Mouse (Mus musculus) heart, embryonic 10.5 days (tissue): Measurements from ENCODE around the gene Smim20. TPM values are rescaled to one million over a fixed set of nuclear protein-coding genes. Genes with fewer than 3 reads are reported as not detected.

Experiments
- DNase-seq: peaks from one replicate; pipeline ENCODE4 v3.0.0-alpha.2; 2017; ENCODE audit warnings: low spot score
- H3K27ac ChIP-seq: fragments of 300-500 bp; sonication (generic); 2 replicates; pipeline ENCODE4 v1.5.1; 2016; ENCODE audit warnings: mild to moderate bottlenecking
- H3K27me3 ChIP-seq: fragments of 300-500 bp; sonication (generic); 2 replicates; pipeline ENCODE4 v1.6.1; 2016; ENCODE audit warnings: mild to moderate bottlenecking; ENCODE audit not compliant: poor library complexity, insufficient read depth, severe bottlenecking
- H3K36me3 ChIP-seq: fragments of 300-500 bp; sonication (generic); 2 replicates; pipeline ENCODE4 v1.6.1; 2016; ENCODE audit warnings: mild to moderate bottlenecking, moderate library complexity
- H3K4me1 ChIP-seq: fragments of 300-500 bp; sonication (generic); 2 replicates; pipeline ENCODE4 v1.6.1; 2016; ENCODE audit warnings: mild to moderate bottlenecking
- H3K4me3 ChIP-seq: fragments of 300-500 bp; sonication (generic); 2 replicates; pipeline ENCODE4 v1.5.1; 2016; ENCODE audit warnings: mild to moderate bottlenecking, moderate library complexity
- H3K9me3 ChIP-seq: fragments of 300-500 bp; sonication (generic); 2 replicates; pipeline ENCODE4 v1.6.1; 2016; ENCODE audit warnings: mild to moderate bottlenecking, moderate library complexity
- WGBS: fragments of 180-500 bp; shearing (Covaris S2); methylation state at CpG from one replicate; pipeline ENCODE4 v1.1.7; 2016; 5-methylcytosine and 5-hydroxymethylcytosine counted together
- polyA plus RNA-seq: library from polyadenylated mRNA; unstranded; fragments of >200 nt; fragmentation: Nextera tagmentation; extraction: Ambion mirVana; gene quantifications from 2 replicates; pipeline ENCODE4 v1.2.1, GENCODE M21; 2016

The Smim20 gene
- polyA plus RNA-seq, 1 experiment from 2014 or later = 104 TPM

GRCm38 (mm10) chr5:53270947-53271711, 4.2 kb downstream of the Smim20 start:
- 69% methylated on average over 13 of the region's 13 CpGs for WGBS
- Histone ChIP-seq H3K4me1 (peaks cover 77% of the 10 kb centered on the region), H3K9me3 (no peaks in the 10 kb centered on the region), H3K27me3 (no peaks in the 10 kb centered on the region), H3K4me3 (0 out of 2 replicates have a peak overlapping the region, but pooled peaks have one; percentile 12), H3K36me3 (peaks cover 5% of the 10 kb centered on the region; the same call in 1 of the 2 replicates), H3K27ac (no peak overlapping the region)
- no peak for DNase-seq

- Histone ChIP-seq H3K9me3 (no peaks in the 10 kb centered on the region), H3K4me1 (peaks cover 76% of the 10 kb centered on the region)
- 84% methylated on average over 4 of the region's 4 CpGs for WGBS
Observed at GRCm38 (mm10) chr5:53272626-53273025, 5.7 kb downstream of the Smim20 start.

GRCm38 (mm10) chr5:53273699-53274430, 7.0 kb downstream of the Smim20 start:
- 57% methylated on average over 5 of the region's 5 CpGs for WGBS
- H3K4me3 ChIP-seq = no peak overlapping the region
- peak overlapping the region; percentile 69 for H3K27ac ChIP-seq
- H3K4me1 ChIP-seq = peaks cover 72% of the 10 kb centered on the region
- H3K36me3 ChIP-seq = peaks cover 18% of the 10 kb centered on the region; the same call in 1 of the 2 replicates
- H3K9me3 ChIP-seq = no peaks in the 10 kb centered on the region
- DNase-seq = no peak
- H3K27me3 ChIP-seq = no peaks in the 10 kb centered on the region

More at GRCm38 (mm10) chr5:53272626-53273025, 5.7 kb downstream of the Smim20 start:
- Histone ChIP-seq H3K27ac (no peak overlapping the region), H3K4me3 (no peak overlapping the region), H3K36me3 (peaks cover 9% of the 10 kb centered on the region; the same call in 1 of the 2 replicates), H3K27me3 (no peaks in the 10 kb centered on the region)
- DNase-seq = no peak

GRCm38 (mm10) chr5:53274811-53275355, 8.0 kb downstream of the Smim20 start:
- H3K36me3 ChIP-seq = peaks cover 21% of the 10 kb centered on the region
- no peaks in the 10 kb centered on the region for H3K27me3 ChIP-seq
- H3K4me1 ChIP-seq = peaks cover 73% of the 10 kb centered on the region
- no peak for DNase-seq
- H3K9me3 ChIP-seq = no peaks in the 10 kb centered on the region
- H3K27ac ChIP-seq = no peak overlapping the region
- WGBS = 46% methylated on average over 5 of the region's 5 CpGs
- no peak overlapping the region for H3K4me3 ChIP-seq

- no peak overlapping the region for H3K4me3 ChIP-seq
- H3K4me1 ChIP-seq = peaks cover 73% of the 10 kb centered on the region
- DNase-seq = no peak
- peak overlapping the region; percentile 72 for H3K27ac ChIP-seq
- H3K27me3 ChIP-seq = no peaks in the 10 kb centered on the region
- peaks cover 22% of the 10 kb centered on the region for H3K36me3 ChIP-seq
- 54% methylated on average over 3 of the region's 3 CpGs for WGBS
- H3K9me3 ChIP-seq = no peaks in the 10 kb centered on the region
Observed at GRCm38 (mm10) chr5:53275376-53275775, 8.5 kb downstream of the Smim20 start.

- Histone ChIP-seq H3K27ac (no peak overlapping the region), H3K4me3 (no peak overlapping the region), H3K4me1 (peaks cover 71% of the 10 kb centered on the region), H3K9me3 (no peaks in the 10 kb centered on the region), H3K27me3 (no peaks in the 10 kb centered on the region), H3K36me3 (peaks cover 22% of the 10 kb centered on the region)
- WGBS = 62% methylated on average over 5 of the region's 5 CpGs
- DNase-seq = no peak
Observed at GRCm38 (mm10) chr5:53276470-53277022, 9.7 kb downstream of the Smim20 start.

GRCm38 (mm10) chr5:53277716-53278263, 10.9 kb downstream of the Smim20 start:
- H3K27ac ChIP-seq = no peak overlapping the region
- peaks cover 65% of the 10 kb centered on the region for H3K4me1 ChIP-seq

GRCm38 (mm10) chr5:53279216-53279813, 12.4 kb downstream of the Smim20 start:
- H3K9me3 ChIP-seq = no peaks in the 10 kb centered on the region
- no peak overlapping the region for H3K4me3 ChIP-seq
- H3K27ac ChIP-seq = no peak overlapping the region
- WGBS = 63% methylated on average over 12 of the region's 12 CpGs
- no peaks in the 10 kb centered on the region for H3K27me3 ChIP-seq
- no peak for DNase-seq
- H3K4me1 ChIP-seq = peaks cover 50% of the 10 kb centered on the region
- H3K36me3 ChIP-seq = peaks cover 17% of the 10 kb centered on the region

More at GRCm38 (mm10) chr5:53277716-53278263, 10.9 kb downstream of the Smim20 start:
- no peaks in the 10 kb centered on the region for H3K9me3 ChIP-seq
- WGBS = 58% methylated on average over 4 of the region's 4 CpGs
- no peaks in the 10 kb centered on the region for H3K27me3 ChIP-seq
- no peak overlapping the region for H3K4me3 ChIP-seq
- DNase-seq = no peak
- H3K36me3 ChIP-seq = peaks cover 17% of the 10 kb centered on the region

GRCm38 (mm10) chr5:53282487-53282886, 15.6 kb downstream of the Smim20 start:
- no peak for DNase-seq
- H3K9me3 ChIP-seq = no peaks in the 10 kb centered on the region
- H3K4me3 ChIP-seq = no peak overlapping the region
- H3K4me1 ChIP-seq = peaks cover 42% of the 10 kb centered on the region
- no peaks in the 10 kb centered on the region for H3K27me3 ChIP-seq
- 89% methylated on average over 4 of the region's 4 CpGs for WGBS
- H3K27ac ChIP-seq = no peak overlapping the region
- peaks cover 14% of the 10 kb centered on the region for H3K36me3 ChIP-seq

- WGBS = 72% methylated on average over 2 of the region's 2 CpGs
- Histone ChIP-seq H3K4me3 (no peak overlapping the region), H3K27me3 (no peaks in the 10 kb centered on the region), H3K27ac (no peak overlapping the region), H3K9me3 (no peaks in the 10 kb centered on the region), H3K36me3 (no peaks in the 10 kb centered on the region), H3K4me1 (peaks cover 35% of the 10 kb centered on the region)
- DNase-seq = no peak
Observed at GRCm38 (mm10) chr5:53286406-53286805, 19.5 kb downstream of the Smim20 start.

- H3K36me3 ChIP-seq = no peaks in the 10 kb centered on the region
- WGBS = 31% methylated on average over 9 of the region's 9 CpGs
- no peak overlapping the region for H3K27ac ChIP-seq
- no peak overlapping the region for H3K4me3 ChIP-seq
- H3K4me1 ChIP-seq = peaks cover 34% of the 10 kb centered on the region
- H3K27me3 ChIP-seq = no peaks in the 10 kb centered on the region
- DNase-seq = no peak
- H3K9me3 ChIP-seq = no peaks in the 10 kb centered on the region
Observed at GRCm38 (mm10) chr5:53289438-53289837, 22.6 kb downstream of the Smim20 start.

GRCm38 (mm10) chr5:53294627-53295026, 27.7 kb downstream of the Smim20 start:
- Histone ChIP-seq H3K4me3 (no peak overlapping the region), H3K9me3 (no peaks in the 10 kb centered on the region), H3K36me3 (no peaks in the 10 kb centered on the region), H3K4me1 (0 out of 2 replicates have a peak, but pooled peaks cover 1% of the 10 kb centered on the region), H3K27ac (no peak overlapping the region), H3K27me3 (no peaks in the 10 kb centered on the region)
- no peak for DNase-seq
- 87% methylated on average over 5 of the region's 5 CpGs for WGBS
